Mouse (Mus musculus) stomach, postnatal 0 days (tissue): ENCODE measurements around the gene Gm17359. TPM values are rescaled to one million over a fixed set of nuclear protein-coding genes. Genes with fewer than 3 reads are reported as not detected.
A peak's percentile ranks its signal among the peaks of the same experiment; 100 is the strongest.

Experiments used
- ATAC-seq: fragments of 200-750 bp; cut with Nextera tagmentation; 2 replicates; pipeline ENCODE4 v1.8.0; 2017; ENCODE audit not compliant: low FRiP score, low TSS enrichment
- DNase-seq: peaks from one replicate; pipeline ENCODE4 v3.0.0-alpha.2; 2016; ENCODE audit warnings: low spot score
- H3K27ac ChIP-seq: fragments of 300-500 bp; sonication (generic); replicated peaks from 2 replicates; pipeline ENCODE4 v1.5.1; 2014; ENCODE audit warnings: mild to moderate bottlenecking, control low read depth
- H3K27me3 ChIP-seq: fragments of 300-500 bp; sonication (generic); 2 replicates; pipeline ENCODE4 v1.6.1; 2014; ENCODE audit warnings: low read length; ENCODE audit not compliant: control insufficient read depth, insufficient read depth
- H3K36me3 ChIP-seq: fragments of 300-500 bp; sonication (generic); 2 replicates; pipeline ENCODE4 v1.6.1; 2014; ENCODE audit warnings: low read length, mixed read lengths; ENCODE audit not compliant: control insufficient read depth, insufficient read depth
- H3K4me1 ChIP-seq: fragments of 300-500 bp; sonication (generic); replicated peaks from 2 replicates; pipeline ENCODE4 v1.6.1; 2014; ENCODE audit warnings: antibody characterized with exemption; ENCODE audit not compliant: control insufficient read depth, insufficient read depth
- H3K4me2 ChIP-seq: fragments of 300-500 bp; sonication (generic); replicated peaks from 2 replicates; pipeline ENCODE4 v1.6.1; 2014; ENCODE audit warnings: low read depth, mild to moderate bottlenecking, control low read depth, moderate library complexity
- H3K4me3 ChIP-seq: fragments of 300-500 bp; sonication (generic); 2 replicates; pipeline ENCODE4 v1.5.1; 2014; ENCODE audit warnings: low read depth, low read length, control low read depth
- H3K9ac ChIP-seq: fragments of 300-500 bp; sonication (generic); 2 replicates; pipeline ENCODE4 v1.6.1; 2014; ENCODE audit warnings: mild to moderate bottlenecking, low read length, control low read depth, mixed read lengths
- H3K9me3 ChIP-seq: fragments of 300-500 bp; sonication (generic); 2 replicates; pipeline ENCODE4 v1.6.1; 2016; ENCODE audit warnings: low read length; ENCODE audit not compliant: control insufficient read depth
- CTCF ChIP-seq: IDR thresholded peaks from 2 replicates; pipeline ENCODE4 v1.5.1; 2016; ENCODE audit warnings: antibody characterized with exemption, low read depth, mild to moderate bottlenecking, moderate library complexity
- EP300 ChIP-seq: optimal IDR thresholded peaks from 2 replicates; pipeline ENCODE3; 2016; ENCODE audit warnings: antibody characterized with exemption
- WGBS: fragments of 180-500 bp; shearing (Covaris S2); extraction: QIAGEN DNeasy Blood & Tissue Kit; methylation state at CpG from one replicate; pipeline ENCODE4 v1.1.7; 2014; 5-methylcytosine and 5-hydroxymethylcytosine counted together
- polyA plus RNA-seq: library from polyadenylated mRNA; unstranded; fragments of >200 nt; fragmentation: Nextera tagmentation; extraction: Ambion mirVana; gene quantifications from 2 replicates; pipeline ENCODE4 v1.2.1, GENCODE M21; 2015

Gm17359 gene
- polyA plus RNA-seq: 0.12 TPM in 1 of 2 replicates, not detected in the other

GRCm38 (mm10) chr3:79336044-79336766 lies at the start of gene Gm17359:
Gm17359 (plus strand) TSS chr3:79336661.
- Histone ChIP-seq H3K27me3 (no peaks in the 10 kb centered on the region), H3K27ac (no peak within 1 kb of the TSS), H3K9me3 (no peaks in the 10 kb centered on the region), H3K4me1 (no peaks in the 10 kb centered on the region), H3K4me3 (no peak within 1 kb of the TSS), H3K9ac (no peak within 1 kb of the TSS), H3K36me3 (no peaks in the 10 kb centered on the region), H3K4me2 (no peak within 1 kb of the TSS)
- no peak for ATAC-seq
- WGBS: 56% methylated on average over 8 of the region's 8 CpGs
- no peak for DNase-seq
- TF ChIP-seq EP300 (no peak), CTCF (no peak)

- TF ChIP-seq EP300 (no peak), CTCF (peak; percentile 2; the same call in 1 of the 2 replicates)
- Histone ChIP-seq H3K9ac (peak overlapping the region; percentile 93), H3K27ac (peak overlapping the region; percentile 98), H3K4me3 (peak overlapping the region; percentile 88), H3K27me3 (no peaks in the 10 kb centered on the region), H3K4me2 (peak overlapping the region; percentile 82), H3K4me1 (peaks cover 9% of the 10 kb centered on the region), H3K9me3 (no peaks in the 10 kb centered on the region), H3K36me3 (no peaks in the 10 kb centered on the region)
- ATAC-seq (peak; percentile 98), DNase-seq (peak; percentile 95)
- WGBS: under 1% methylated on average over 36 of the region's 60 CpGs
These were observed 49.3 kb upstream of the Gm17359 start for GRCm38 (mm10) chr3:79287108-79287576.

- TF ChIP-seq CTCF: no peak
- TF ChIP-seq EP300: no peak
- Histone ChIP-seq H3K4me2 (peak overlapping the region; percentile 82), H3K27me3 (no peaks in the 10 kb centered on the region), H3K27ac (peak overlapping the region; percentile 98), H3K9me3 (no peaks in the 10 kb centered on the region), H3K36me3 (no peaks in the 10 kb centered on the region), H3K4me3 (peak overlapping the region; percentile 88), H3K9ac (peak overlapping the region; percentile 93), H3K4me1 (peaks cover 8% of the 10 kb centered on the region)
- no peak for DNase-seq
- WGBS: 18% methylated on average over 17 of the region's 17 CpGs
- ATAC-seq: peak; percentile 57
These were observed 48.6 kb upstream of the Gm17359 start for GRCm38 (mm10) chr3:79287699-79288458.

GRCm38 (mm10) chr3:79289050-79289449 lies 47.4 kb upstream of the Gm17359 start:
- Histone ChIP-seq H3K27ac (no peak overlapping the region), H3K9ac (no peak overlapping the region), H3K9me3 (no peaks in the 10 kb centered on the region), H3K4me2 (no peak overlapping the region), H3K4me1 (peaks cover 8% of the 10 kb centered on the region), H3K27me3 (no peaks in the 10 kb centered on the region), H3K4me3 (no peak overlapping the region), H3K36me3 (no peaks in the 10 kb centered on the region)
- 84% methylated on average over 3 of the region's 3 CpGs for WGBS
- no peak for ATAC-seq
- DNase-seq: no peak
- TF ChIP-seq CTCF: no peak
- no peak for TF ChIP-seq EP300

GRCm38 (mm10) chr3:79293023-79293422 lies 43.4 kb upstream of the Gm17359 start:
- no peak for DNase-seq
- H3K27ac ChIP-seq: no peak overlapping the region
- ATAC-seq: no peak
- no peaks in the 10 kb centered on the region for H3K9me3 ChIP-seq
- no peaks in the 10 kb centered on the region for H3K4me1 ChIP-seq
- no peak for TF ChIP-seq CTCF
- H3K36me3 ChIP-seq: no peaks in the 10 kb centered on the region
- no peak overlapping the region for H3K4me3 ChIP-seq
- H3K27me3 ChIP-seq: no peaks in the 10 kb centered on the region
- no peak overlapping the region for H3K4me2 ChIP-seq
- no peak overlapping the region for H3K9ac ChIP-seq
- WGBS: 30% methylated on average over 4 of the region's 4 CpGs
